Mouse (Mus musculus): ENCODE measurements around the gene Tgoln1. TPM values are rescaled to one million over a fixed set of nuclear protein-coding genes. Genes with fewer than 3 reads are reported as not detected.

Gene Tgoln1
- polyA plus RNA-seq, 1 experiment from 2014 or later = 22.2 TPM

DNA sequence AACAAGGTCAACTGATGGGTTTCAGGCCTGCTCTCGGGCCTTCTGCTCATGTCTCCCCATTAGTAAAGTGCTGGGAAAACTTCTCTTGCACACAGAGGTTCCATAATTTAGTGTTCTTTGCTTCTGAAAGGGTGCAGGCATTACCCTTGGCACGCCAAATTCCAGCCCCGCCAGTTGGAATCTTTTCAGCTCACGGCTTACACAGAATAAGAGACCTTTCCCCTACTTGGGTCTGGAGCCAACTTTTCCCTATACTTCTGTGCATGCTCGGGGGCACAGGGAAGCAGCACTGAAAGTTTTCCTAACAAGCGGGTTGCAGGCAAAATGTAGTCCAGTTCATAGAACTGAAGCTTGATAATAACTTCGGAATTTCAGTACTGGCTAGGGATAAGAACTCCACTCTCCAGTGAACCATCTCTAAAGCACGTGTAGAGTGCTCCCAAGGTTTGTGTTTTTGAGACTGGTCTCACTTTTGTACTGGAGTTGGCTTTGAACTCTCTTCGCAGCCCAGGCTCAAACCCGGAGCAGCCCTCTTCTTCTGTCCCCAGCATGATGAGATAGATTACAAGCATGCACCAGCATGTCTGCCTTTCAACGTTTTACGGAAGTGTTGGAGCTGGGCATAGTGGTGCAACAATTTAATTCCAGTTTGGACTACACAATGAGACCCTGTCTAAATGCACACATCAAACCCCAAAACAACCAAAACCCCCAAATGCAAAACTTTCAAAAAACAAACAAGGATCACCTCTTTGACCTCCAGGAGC lies 17.8 kb downstream of the Tgoln1 start:
- DNase-seq (ENCODE audit: low spot score) = no peak
- peak overlapping the region; percentile 68 for H3K4me3 ChIP-seq
- H3K4me1 ChIP-seq = peaks cover 21% of the 10 kb centered on the region
- peaks cover 6% of the 10 kb centered on the region for H3K36me3 ChIP-seq
- no peaks in the 10 kb centered on the region for H3K9me3 ChIP-seq (replicated peaks)
- H3K27me3 ChIP-seq (ENCODE audit: low read depth, poor library complexity, severe bottlenecking) = no peaks in the 10 kb centered on the region
- 57% methylated on average over 12 of the region's 12 CpGs for WGBS
- peak overlapping the region; percentile 80 for H3K27ac ChIP-seq

DNA sequence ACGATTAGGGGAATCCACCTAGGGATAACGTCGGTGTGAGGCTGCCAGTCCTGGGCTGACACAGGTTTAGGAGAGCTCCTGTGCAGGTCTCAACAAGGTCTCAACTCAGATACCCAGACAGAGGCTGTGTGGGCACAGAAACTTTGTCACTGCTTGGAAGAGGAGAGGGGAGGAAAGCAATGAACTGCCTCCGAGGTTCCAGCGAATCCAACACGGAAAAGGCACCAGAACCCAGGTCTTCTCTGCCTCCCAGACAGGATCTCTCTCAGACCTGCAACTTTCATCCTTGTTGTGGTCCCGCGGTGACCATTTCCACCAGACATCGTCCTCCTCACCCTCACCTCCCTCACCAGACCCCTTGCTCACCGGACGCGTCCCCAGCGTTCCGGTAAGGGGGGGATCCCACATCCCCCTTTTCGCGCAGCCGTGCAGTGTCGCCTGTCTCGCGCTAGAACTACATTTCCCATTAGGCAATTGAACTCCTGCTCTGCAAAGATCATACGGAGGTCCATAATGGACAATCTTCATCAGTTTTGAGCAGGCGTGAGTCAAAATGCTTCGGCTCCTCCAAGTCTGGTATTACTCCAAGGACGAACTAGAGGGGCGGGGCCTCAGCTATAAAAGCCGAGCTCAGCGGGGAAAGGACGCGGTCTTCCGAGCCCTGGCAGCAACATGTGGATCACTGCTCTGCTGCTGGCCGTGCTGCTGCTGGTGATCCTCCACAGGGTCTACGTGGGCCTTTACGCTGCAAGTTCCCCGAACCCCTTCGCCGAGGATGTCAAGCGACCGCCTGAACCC lies 18.6 kb downstream of the Tgoln1 start, which contains the start of the genes Elmod3 and Retsat:
Elmod3 (minus strand) TSS at position 458 of the 798 bp plus-strand sequence.
Retsat (plus strand) TSS at position 520 of the 798 bp plus-strand sequence.
- H3K36me3 ChIP-seq = no peaks in the 10 kb centered on the region
- H3K4me1 ChIP-seq = peaks cover 21% of the 10 kb centered on the region
- no peaks in the 10 kb centered on the region for H3K9me3 ChIP-seq (replicated peaks)
- DNase-seq (ENCODE audit: low spot score) = peak; percentile 90
- H3K27me3 ChIP-seq (ENCODE audit: low read depth, poor library complexity, severe bottlenecking) = no peaks in the 10 kb centered on the region
- peak within 1 kb of the TSS; percentile 80 for H3K27ac ChIP-seq
- peak within 1 kb of the TSS; percentile 68 for H3K4me3 ChIP-seq
- WGBS = 1% methylated on average over 38 of the region's 38 CpGs

DNA sequence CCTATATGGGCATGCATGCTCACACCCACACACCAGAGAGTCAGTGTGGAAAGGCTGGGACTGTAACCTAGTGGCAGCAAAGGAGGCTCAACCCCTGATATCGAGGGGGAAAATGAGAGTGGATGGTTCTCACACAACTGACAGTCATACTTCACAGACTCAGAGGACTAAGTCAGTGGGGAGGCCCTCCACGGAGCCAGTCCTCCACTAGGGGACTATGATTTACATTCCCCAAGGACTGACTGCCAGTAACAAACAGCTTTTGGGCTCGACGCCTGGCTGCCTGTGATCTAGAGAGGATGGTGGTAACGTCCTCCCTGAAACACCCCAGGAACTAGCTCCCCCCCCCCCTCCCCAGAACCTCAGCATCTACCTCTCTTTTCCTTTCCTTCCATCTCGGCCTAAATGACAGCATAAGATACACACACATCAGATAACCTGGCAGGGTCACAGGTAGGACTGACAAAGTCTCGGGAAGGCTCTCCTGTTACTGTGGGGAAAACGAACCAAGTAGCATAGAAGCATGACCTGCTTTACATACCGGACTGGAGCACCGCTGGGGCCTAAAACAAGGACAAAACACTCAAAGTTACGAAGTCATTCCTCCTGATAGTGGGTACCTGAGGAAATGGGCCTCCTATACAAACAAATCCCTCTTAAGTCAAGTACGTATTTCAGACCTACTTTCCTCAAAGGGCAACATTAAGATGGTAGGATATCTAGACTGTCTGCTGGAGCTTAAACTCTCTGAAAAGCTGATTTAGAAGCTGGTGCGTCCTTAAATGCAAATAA lies 19.5 kb downstream of the Tgoln1 start:
- WGBS = 52% methylated on average over 13 of the region's 13 CpGs
- Histone ChIP-seq H3K27ac (no peak overlapping the region), H3K9me3 (replicated peaks) (no peaks in the 10 kb centered on the region), H3K4me3 (peak overlapping the region; percentile 68), H3K27me3 (ENCODE audit: low read depth, poor library complexity, severe bottlenecking) (no peaks in the 10 kb centered on the region), H3K36me3 (no peaks in the 10 kb centered on the region), H3K4me1 (peaks cover 21% of the 10 kb centered on the region)
- no peak for DNase-seq (ENCODE audit: low spot score)

DNA sequence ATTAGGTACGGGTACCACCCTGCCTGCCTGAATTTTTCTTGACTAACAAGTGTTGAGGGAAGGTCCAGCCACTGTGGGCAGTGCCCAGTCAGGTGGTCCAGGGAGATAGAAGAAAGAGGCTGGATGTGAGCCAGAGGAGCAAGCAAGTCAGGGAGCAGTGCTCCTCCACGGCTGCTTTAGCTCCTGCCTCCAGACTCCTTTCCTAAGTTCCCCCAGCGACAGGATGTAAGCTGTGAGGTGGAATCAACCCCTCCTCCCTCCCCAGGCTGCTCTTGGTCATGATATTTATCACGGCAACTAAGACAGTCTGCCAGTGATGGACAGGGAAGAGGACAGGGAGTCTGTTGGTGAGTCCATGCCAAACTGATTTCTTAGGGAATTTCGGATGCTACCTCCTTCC lies 22.9 kb downstream of the Tgoln1 start:
- Histone ChIP-seq H3K9me3 (replicated peaks) (no peaks in the 10 kb centered on the region), H3K27ac (no peak overlapping the region), H3K27me3 (ENCODE audit: low read depth, poor library complexity, severe bottlenecking) (no peaks in the 10 kb centered on the region), H3K36me3 (no peaks in the 10 kb centered on the region), H3K4me3 (no peak overlapping the region), H3K4me1 (peaks cover 17% of the 10 kb centered on the region)
- WGBS = 74% methylated on average over 5 of the region's 5 CpGs
- DNase-seq (ENCODE audit: low spot score) = no peak

DNA sequence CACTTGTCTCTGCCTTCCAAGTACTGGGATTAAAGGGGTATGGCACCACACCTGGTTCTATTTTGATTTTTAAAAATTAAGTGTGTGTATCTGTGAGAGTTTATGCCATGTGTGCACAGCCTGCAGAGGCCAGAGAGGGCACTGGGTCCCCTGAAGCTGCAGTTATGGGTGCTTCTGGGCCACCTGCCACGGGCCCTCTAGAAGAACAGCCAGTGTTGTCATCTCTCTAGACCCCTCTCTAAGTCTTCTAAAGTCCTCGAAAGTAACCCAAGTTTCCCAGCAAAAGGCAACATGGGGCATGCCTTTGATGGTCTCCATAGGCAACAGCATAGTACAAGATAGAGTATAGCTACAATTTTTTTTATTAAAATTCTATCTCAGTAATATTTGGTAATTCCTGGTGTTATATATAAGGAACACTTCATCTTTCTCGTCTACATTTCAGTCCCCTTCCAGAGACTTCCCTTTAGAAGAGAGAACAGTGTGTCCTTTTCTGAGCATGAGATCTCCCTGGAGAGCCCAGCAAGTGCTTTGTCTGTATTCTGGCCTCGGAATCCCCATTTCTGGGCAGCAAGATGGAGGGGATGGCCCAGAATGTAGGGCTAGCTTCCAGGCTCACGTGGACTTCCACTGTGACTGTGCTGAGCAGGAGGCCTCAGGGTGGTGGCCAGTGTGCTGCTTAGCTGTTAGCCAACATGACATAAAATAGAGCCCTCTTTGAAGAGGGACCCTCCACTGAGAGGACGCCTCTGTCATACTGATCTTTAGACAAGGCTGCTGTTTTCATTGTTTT lies 23.6 kb downstream of the Tgoln1 start:
- Histone ChIP-seq H3K36me3 (no peaks in the 10 kb centered on the region), H3K9me3 (replicated peaks) (no peaks in the 10 kb centered on the region), H3K4me3 (no peak overlapping the region), H3K27me3 (ENCODE audit: low read depth, poor library complexity, severe bottlenecking) (no peaks in the 10 kb centered on the region), H3K4me1 (peaks cover 13% of the 10 kb centered on the region), H3K27ac (no peak overlapping the region)
- DNase-seq (ENCODE audit: low spot score) = no peak
- 83% methylated on average over 6 of the region's 6 CpGs for WGBS

DNA sequence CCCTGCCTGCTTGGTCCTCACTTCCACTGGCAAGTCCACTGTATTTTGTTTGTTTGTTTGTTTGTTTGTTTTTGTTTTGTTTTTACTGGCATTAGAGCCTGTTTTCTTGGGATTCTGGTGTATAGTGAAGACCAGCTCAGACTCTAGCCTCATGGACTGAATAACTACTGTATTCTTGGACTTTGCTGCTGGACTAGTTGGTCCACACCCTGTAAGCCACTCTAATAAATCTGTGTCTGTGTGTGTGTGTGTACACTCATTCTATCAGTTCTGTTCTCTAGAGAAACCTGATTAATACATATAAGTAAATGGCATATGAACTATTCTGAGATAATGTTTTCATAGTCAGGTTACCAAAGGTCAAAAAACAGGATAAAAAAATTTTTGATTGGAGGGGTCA lies 26.7 kb downstream of the Tgoln1 start:
- DNase-seq (ENCODE audit: low spot score) = no peak

DNA sequence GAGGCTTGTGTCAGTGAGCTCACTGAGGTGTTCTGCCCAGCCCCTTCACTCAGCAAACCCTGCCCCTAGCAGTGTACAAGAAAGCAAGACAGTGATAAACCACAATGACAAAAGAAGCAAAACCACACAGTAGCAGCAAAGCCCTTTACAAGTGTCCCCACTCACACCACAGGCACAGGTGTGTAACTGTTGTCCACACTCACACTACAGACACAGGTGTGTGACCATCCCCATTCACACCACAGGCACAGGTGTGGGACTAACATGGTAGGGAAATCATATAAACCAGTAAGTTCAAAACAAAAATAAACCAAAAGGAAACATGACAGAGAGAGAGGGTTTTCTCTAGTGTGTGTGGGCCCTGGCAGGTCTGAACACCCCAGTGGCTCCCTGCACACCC lies 28.5 kb downstream of the Tgoln1 start:
- H3K36me3 ChIP-seq = peaks cover 15% of the 10 kb centered on the region; the same call in 1 of the 2 replicates
- no peak overlapping the region for H3K27ac ChIP-seq
- H3K9me3 ChIP-seq (replicated peaks) = no peaks in the 10 kb centered on the region
- H3K4me3 ChIP-seq = no peak overlapping the region
- H3K4me1 ChIP-seq = no peaks in the 10 kb centered on the region
- no peak for DNase-seq (ENCODE audit: low spot score)
- no peaks in the 10 kb centered on the region for H3K27me3 ChIP-seq (ENCODE audit: low read depth, poor library complexity, severe bottlenecking)

More for the DNA sequence above, 26.7 kb downstream of the Tgoln1 start:
- Histone ChIP-seq H3K4me3 (no peak overlapping the region), H3K27me3 (ENCODE audit: low read depth, poor library complexity, severe bottlenecking) (no peaks in the 10 kb centered on the region), H3K27ac (no peak overlapping the region), H3K9me3 (replicated peaks) (no peaks in the 10 kb centered on the region), H3K4me1 (no peaks in the 10 kb centered on the region), H3K36me3 (0 out of 2 replicates have a peak, but pooled peaks cover 6% of the 10 kb centered on the region)

DNA sequence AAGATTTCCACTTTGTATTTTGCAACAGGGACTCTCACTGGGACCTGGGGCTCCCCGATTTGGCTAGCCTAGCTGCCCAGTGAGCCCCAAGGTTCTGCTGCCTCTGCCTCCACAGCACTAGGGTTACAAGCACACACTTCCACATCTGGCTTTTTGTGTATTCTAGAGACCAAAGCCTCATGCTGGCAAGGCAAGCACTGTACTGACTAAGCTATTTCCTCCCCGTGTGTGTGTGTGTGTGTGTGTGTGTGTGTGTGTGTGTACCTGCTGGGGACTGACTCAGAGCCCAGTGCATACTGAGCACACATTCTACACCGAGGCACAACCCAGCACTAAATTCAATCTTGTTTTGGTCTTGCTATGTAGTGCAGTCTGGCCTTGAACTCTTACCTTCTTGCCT lies 30.1 kb downstream of the Tgoln1 start:
- no peak for DNase-seq (ENCODE audit: low spot score)
- no peaks in the 10 kb centered on the region for H3K27me3 ChIP-seq (ENCODE audit: low read depth, poor library complexity, severe bottlenecking)
- H3K4me1 ChIP-seq = peaks cover 4% of the 10 kb centered on the region; the same call in 1 of the 2 replicates
- no peak overlapping the region for H3K4me3 ChIP-seq
- no peaks in the 10 kb centered on the region for H3K9me3 ChIP-seq (replicated peaks)
- H3K36me3 ChIP-seq = peaks cover 15% of the 10 kb centered on the region; the same call in 1 of the 2 replicates
- WGBS = 90% methylated on average over 3 of the region's 3 CpGs
- no peak overlapping the region for H3K27ac ChIP-seq

DNA sequence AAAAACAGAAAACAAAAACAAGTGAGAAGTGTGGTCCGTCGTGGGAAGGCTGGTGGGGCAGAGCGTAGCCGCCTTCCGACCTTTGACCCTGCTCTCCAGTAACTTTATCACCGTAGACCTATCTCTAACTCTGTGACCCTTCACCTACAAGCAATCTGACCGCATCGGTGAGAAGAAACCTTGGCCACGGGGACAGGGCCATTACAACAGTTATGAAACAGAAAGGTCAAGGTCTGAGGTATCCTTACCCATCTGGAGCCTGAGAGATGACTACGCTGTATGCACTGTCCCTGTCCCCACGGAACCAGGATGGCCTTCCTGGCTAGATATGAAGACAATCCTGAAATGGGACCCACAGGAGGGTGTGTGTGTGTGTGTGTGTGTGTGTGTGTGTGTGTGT lies 32.6 kb downstream of the Tgoln1 start:
- no peaks in the 10 kb centered on the region for H3K9me3 ChIP-seq (replicated peaks)
- H3K4me3 ChIP-seq = no peak overlapping the region
- H3K27me3 ChIP-seq (ENCODE audit: low read depth, poor library complexity, severe bottlenecking) = no peaks in the 10 kb centered on the region
- peaks cover 15% of the 10 kb centered on the region; the same call in 1 of the 2 replicates for H3K36me3 ChIP-seq
- H3K4me1 ChIP-seq = peaks cover 6% of the 10 kb centered on the region; the same call in 1 of the 2 replicates
- H3K27ac ChIP-seq = no peak overlapping the region
- 80% methylated on average over 11 of the region's 11 CpGs for WGBS
- DNase-seq (ENCODE audit: low spot score) = no peak

DNA sequence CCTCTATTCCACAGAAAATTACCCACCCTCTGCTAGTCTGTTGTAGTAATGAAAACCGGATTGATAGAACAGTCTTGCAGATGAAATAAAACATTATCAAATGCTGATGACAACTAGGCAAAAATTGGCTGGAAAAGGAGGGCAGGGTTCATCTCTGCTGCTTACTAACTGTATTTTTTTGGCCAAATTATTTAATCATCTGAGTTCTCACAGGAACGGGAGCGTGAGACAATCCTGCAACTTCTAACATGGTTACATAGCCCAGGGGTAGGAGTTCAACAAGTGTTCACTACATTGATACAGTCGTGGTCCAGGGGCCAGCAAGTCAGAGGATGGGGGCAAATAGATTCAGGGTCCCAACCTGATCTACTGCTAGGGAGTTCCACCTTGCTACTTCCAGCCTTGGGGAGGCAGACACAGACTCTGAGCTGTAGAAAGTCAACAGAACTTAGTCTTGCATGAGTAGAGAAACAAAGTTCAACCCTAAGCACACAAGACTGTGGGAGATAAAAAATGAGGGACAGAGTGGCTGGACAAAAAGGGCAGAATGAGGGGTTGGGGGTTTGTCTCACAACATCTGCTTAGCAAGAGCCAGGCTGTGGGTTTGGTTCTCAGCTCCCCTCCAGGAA lies 33.5 kb downstream of the Tgoln1 start:
- Histone ChIP-seq H3K4me3 (no peak overlapping the region), H3K4me1 (peaks cover 6% of the 10 kb centered on the region; the same call in 1 of the 2 replicates), H3K27me3 (ENCODE audit: low read depth, poor library complexity, severe bottlenecking) (no peaks in the 10 kb centered on the region), H3K36me3 (peaks cover 15% of the 10 kb centered on the region; the same call in 1 of the 2 replicates), H3K9me3 (replicated peaks) (no peaks in the 10 kb centered on the region), H3K27ac (no peak overlapping the region)
- WGBS = 86% methylated on average over 4 of the region's 4 CpGs
- no peak for DNase-seq (ENCODE audit: low spot score)

DNA sequence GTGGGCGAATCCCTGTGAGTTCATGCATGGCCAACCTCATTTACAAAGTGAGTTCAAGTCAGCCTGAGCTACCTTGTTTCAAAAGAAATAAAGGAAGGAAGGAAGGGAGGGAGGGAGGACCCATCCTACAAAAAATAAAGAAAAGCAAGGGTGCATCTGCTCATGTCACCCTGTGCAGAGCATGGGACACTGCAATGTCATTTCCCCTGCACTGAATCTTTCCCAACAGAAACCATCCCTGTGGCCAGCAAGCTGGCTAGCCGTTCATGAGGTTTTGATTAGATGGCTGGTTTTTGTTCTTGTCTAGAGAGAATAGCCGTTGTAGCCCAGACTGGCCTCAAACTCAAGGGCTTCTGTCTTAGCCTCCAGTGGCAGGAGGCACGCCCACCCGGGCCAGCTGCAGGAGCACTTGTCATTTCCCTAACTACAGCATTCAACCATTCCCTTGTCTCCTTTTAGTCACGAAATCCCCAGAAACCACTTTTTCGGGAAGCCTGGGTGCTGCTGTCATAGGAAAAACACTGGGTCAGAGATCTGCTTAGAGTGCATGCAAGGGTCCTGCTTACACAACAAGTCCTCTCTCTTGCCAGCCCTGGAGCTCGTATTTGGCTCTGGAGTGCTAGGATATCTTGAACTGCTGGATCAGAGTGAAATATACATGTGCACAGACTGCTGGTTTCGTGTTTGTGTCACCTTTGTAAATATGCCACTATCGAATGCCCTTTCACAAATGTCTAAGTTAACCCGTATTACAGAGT lies 35.0 kb downstream of the Tgoln1 start:
- Histone ChIP-seq H3K9me3 (replicated peaks) (no peaks in the 10 kb centered on the region), H3K27ac (no peak overlapping the region), H3K27me3 (ENCODE audit: low read depth, poor library complexity, severe bottlenecking) (no peaks in the 10 kb centered on the region), H3K36me3 (peaks cover 14% of the 10 kb centered on the region), H3K4me3 (no peak overlapping the region), H3K4me1 (peaks cover 6% of the 10 kb centered on the region; the same call in 1 of the 2 replicates)
- DNase-seq (ENCODE audit: low spot score) = no peak
- 77% methylated on average over 11 of the region's 11 CpGs for WGBS
